Mouse (Mus musculus) limb, embryonic 14.5 days (tissue): ENCODE results near the gene Radil. TPM values are rescaled to one million over a fixed set of nuclear protein-coding genes. Genes with fewer than 3 reads are reported as not detected.
A peak's percentile ranks its signal among the peaks of the same experiment; 100 is the strongest.

Experiments
- ATAC-seq: fragments of 200-750 bp; cut with Nextera tagmentation; 2 replicates; pipeline ENCODE4 v1.8.0; 2017; ENCODE audit warnings: low read depth, moderate number of reproducible peaks, moderate TSS enrichment; ENCODE audit not compliant: low FRiP score
- DNase-seq: peaks from one replicate; pipeline ENCODE4 v3.0.0-alpha.2; 2015; ENCODE audit warnings: low spot score
- H3K27ac ChIP-seq: fragments of 300-500 bp; sonication (generic); replicated peaks from 2 replicates; pipeline ENCODE4 v1.5.1; 2014; ENCODE audit warnings: low read depth, mild to moderate bottlenecking, low read length, moderate library complexity, mixed read lengths
- H3K27me3 ChIP-seq: fragments of 300-500 bp; sonication (generic); 2 replicates; pipeline ENCODE4 v1.6.1; 2014; ENCODE audit warnings: low read length, mixed read lengths; ENCODE audit not compliant: control insufficient read depth, insufficient read depth
- H3K36me3 ChIP-seq: fragments of 300-500 bp; sonication (generic); 2 replicates; pipeline ENCODE4 v1.6.1; 2014; ENCODE audit warnings: mild to moderate bottlenecking, low read length, moderate library complexity, mixed read lengths; ENCODE audit not compliant: control insufficient read depth, insufficient read depth
- H3K4me1 ChIP-seq: fragments of 300-500 bp; sonication (generic); 2 replicates; pipeline ENCODE4 v1.6.1; 2014; ENCODE audit warnings: antibody characterized with exemption, low read length, mixed read lengths; ENCODE audit not compliant: control insufficient read depth, insufficient read depth
- H3K4me2 ChIP-seq: fragments of 300-500 bp; sonication (generic); replicated peaks from 2 replicates; pipeline ENCODE4 v1.6.1; 2014; ENCODE audit warnings: low read depth, mild to moderate bottlenecking, low read length, moderate library complexity; ENCODE audit not compliant: severe bottlenecking
- H3K4me3 ChIP-seq: fragments of 300-500 bp; sonication (generic); replicated peaks from 2 replicates; pipeline ENCODE4 v1.5.1; 2014; ENCODE audit warnings: low read length
- H3K9ac ChIP-seq: fragments of 300-500 bp; sonication (generic); 2 replicates; pipeline ENCODE4 v1.6.1; 2014; ENCODE audit warnings: mild to moderate bottlenecking, low read depth, low read length, moderate library complexity; ENCODE audit not compliant: severe bottlenecking
- H3K9me3 ChIP-seq: fragments of 300-500 bp; sonication (generic); 2 replicates; pipeline ENCODE4 v1.6.1; 2016; ENCODE audit warnings: low read length; ENCODE audit not compliant: control insufficient read depth
- POLR2A ChIP-seq: fragments of 200-500 bp; IDR thresholded peaks from 2 replicates; pipeline ENCODE4 v1.8.0; 2012; ENCODE audit warnings: inconsistent platforms, mild to moderate bottlenecking, moderate library complexity, borderline replicate concordance; ENCODE audit not compliant: insufficient read depth, insufficient read length; ENCODE audit errors: extremely low read depth
- WGBS: fragments of 180-500 bp; shearing (Covaris S2); extraction: QIAGEN DNeasy Blood & Tissue Kit; methylation state at CpG from one replicate; pipeline ENCODE4 v1.1.7; 2014; 5-methylcytosine and 5-hydroxymethylcytosine counted together
- polyA plus RNA-seq, 2 experiments: library from polyadenylated mRNA; depleted of rRNA in 1 of 2; stranded (reverse) in 1 of 2; unstranded in 1 of 2; fragments of >200 nt; fragmentation: Nextera tagmentation in 1 of 2; extraction: Ambion mirVana in 1 of 2; gene quantifications; 2 replicates each; pipeline versions ENCODE4 v1.2.1 to v1.2.3; 2012 to 2014

The Radil gene
- polyA plus RNA-seq, 2 experiments: 5.7 to 7.4 TPM

DNA sequence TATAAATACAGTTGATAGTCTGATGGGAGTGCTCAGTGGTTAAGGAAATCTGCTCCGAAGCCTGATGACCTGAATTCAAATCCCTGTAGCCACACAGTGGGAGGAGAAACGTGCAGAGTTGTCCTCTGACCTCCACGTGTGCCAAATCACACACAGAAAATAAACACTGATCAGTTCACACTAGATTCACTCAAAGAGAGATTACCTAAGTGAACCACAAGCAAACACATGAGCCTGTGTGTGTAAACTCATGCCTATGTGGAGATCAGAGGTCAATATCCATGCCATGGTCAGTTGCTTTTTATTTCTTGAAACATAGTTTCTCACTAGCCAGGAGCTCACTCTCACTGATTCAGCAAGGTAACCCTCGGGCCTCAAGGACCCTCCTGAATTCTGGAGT is 30.5 kb downstream of the Radil start:
- no peak overlapping the region for H3K9ac ChIP-seq
- no peak overlapping the region for H3K4me2 ChIP-seq
- no peaks in the 10 kb centered on the region for H3K9me3 ChIP-seq
- WGBS: 74% methylated on average over 4 of the region's 4 CpGs
- H3K4me3 ChIP-seq: no peak overlapping the region
- ATAC-seq: no peak
- H3K27ac ChIP-seq: no peak overlapping the region
- no peaks in the 10 kb centered on the region for H3K36me3 ChIP-seq
- no peak for TF ChIP-seq POLR2A
- no peak for DNase-seq
- no peaks in the 10 kb centered on the region for H3K27me3 ChIP-seq
- H3K4me1 ChIP-seq: 0 out of 2 replicates have a peak, but pooled peaks cover 6% of the 10 kb centered on the region

DNA sequence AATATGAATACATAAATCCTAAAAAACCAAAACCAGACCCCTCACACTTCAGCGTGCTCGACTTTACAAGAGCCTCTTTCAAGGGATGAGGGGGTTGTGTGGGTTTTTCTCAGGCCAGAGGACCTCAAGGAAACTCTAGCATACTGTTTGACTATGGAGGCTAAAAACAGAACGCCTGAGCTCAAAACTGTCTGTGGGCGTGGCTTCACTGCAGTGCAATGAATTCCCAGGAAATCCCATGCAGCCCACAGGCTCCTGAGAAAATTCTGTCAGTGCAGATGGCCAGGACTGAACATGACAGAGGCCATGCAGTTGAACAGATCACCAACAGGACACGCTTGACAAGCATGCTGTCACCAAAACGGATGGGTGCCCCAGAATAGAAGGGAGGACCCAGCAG is 31.9 kb downstream of the Radil start:
- 41% methylated on average over 6 of the region's 6 CpGs for WGBS
- Histone ChIP-seq H3K4me2 (no peak overlapping the region), H3K9me3 (no peaks in the 10 kb centered on the region), H3K36me3 (no peaks in the 10 kb centered on the region), H3K27me3 (no peaks in the 10 kb centered on the region), H3K9ac (no peak overlapping the region), H3K4me1 (0 out of 2 replicates have a peak, but pooled peaks cover 6% of the 10 kb centered on the region), H3K27ac (no peak overlapping the region), H3K4me3 (no peak overlapping the region)
- no peak for TF ChIP-seq POLR2A
- DNase-seq (no peak), ATAC-seq (no peak)

DNA sequence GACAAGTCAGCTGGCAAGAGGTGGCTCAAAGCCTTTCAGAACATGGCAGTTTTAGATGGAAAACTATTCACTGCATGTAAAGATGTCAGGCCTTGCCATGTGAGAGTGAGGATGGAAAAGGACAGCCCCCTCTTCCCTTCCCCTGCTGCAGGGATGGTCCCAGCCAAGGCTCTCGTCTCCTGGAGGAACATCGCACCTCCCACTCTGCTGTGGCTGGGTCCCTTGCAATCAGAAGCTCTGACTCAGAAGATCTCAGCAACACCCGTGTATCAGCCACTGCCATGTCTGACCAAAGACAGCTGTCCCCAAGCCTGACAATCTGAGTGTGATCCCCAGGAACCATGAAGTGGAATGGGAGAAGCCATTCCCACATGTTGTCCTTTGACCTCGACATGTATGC is 38.8 kb downstream of the Radil start:
- H3K4me1 ChIP-seq: peaks cover 8% of the 10 kb centered on the region
- no peak overlapping the region for H3K9ac ChIP-seq
- DNase-seq (no peak), ATAC-seq (no peak)
- H3K9me3 ChIP-seq: no peaks in the 10 kb centered on the region
- no peak overlapping the region for H3K4me3 ChIP-seq
- no peaks in the 10 kb centered on the region for H3K27me3 ChIP-seq
- 58% methylated on average over 3 of the region's 4 CpGs for WGBS
- no peak for TF ChIP-seq POLR2A
- no peak overlapping the region for H3K4me2 ChIP-seq
- H3K36me3 ChIP-seq: no peaks in the 10 kb centered on the region
- no peak overlapping the region for H3K27ac ChIP-seq

DNA sequence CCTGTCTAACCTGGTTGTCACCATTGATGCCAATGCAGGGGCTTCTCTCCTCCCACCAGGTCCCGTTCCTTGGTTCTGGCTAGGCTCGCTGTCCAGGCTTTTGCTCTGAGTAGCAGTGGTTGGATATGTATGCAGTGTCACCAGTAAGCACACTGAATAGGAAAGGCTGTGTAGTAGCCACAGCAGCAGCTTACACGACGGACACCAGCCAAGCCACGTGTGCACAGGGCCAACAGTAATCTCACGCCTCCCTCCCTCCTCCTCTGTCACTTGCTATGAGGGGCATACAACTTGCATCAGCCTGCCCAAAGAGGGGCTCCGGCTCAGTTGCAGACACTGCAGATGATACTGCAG is 40.9 kb downstream of the Radil start:
- no peaks in the 10 kb centered on the region for H3K36me3 ChIP-seq
- no peak overlapping the region for H3K4me2 ChIP-seq
- peak overlapping the region; percentile 6; the same call in 1 of the 2 replicates for H3K9ac ChIP-seq
- WGBS: 58% methylated on average over 7 of the region's 7 CpGs
- no peak overlapping the region for H3K27ac ChIP-seq
- DNase-seq (no peak), ATAC-seq (no peak)
- no peak for TF ChIP-seq POLR2A
- H3K4me1 ChIP-seq: peaks cover 8% of the 10 kb centered on the region
- H3K4me3 ChIP-seq: no peak overlapping the region
- H3K9me3 ChIP-seq: no peaks in the 10 kb centered on the region
- H3K27me3 ChIP-seq: no peaks in the 10 kb centered on the region

DNA sequence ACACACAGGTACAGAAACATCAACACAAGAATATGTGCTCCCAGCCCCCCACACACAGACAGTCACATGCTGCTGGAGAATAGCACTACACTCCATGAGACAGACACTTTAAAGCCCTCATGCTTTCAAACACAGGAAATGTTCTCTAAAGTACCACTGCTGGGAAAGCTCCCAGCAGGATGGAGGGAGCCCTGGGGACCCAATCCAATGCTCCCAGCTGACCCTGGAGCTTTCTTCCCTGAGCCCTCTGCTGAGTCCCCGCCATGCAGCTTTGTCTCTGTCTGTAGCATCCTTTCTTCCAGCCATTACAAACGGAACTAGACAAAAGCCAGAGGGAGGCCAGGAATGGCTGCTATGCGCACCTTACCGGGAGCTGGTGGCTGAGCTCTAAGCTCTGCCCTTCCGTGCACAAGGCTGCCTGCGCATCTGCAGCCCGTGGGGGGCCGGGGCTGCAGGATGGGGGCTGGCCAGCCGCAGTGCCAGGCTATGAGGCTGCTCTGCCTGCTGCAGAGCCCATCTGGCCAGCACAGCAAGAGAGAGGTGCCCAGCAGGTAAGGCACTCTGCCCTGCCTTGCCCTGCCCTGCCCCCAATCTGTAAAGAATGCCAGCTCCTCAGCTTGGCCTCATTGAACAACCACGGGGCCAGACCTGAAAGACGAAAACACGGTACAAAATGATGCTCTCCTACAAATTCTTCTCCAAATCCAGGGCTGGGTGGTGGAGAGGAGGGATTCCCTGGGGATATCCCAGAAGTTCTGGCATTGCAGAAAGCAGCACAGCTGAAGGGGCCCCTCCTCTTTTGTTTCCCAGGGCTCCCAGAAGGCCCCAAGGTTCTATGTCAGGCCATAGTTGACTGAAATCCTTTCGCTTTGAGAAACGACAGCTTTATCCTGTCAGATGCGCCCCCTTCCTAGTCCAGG is 41.5 kb downstream of the Radil start:
- Histone ChIP-seq H3K27me3 (no peaks in the 10 kb centered on the region), H3K36me3 (no peaks in the 10 kb centered on the region), H3K9ac (peak overlapping the region; percentile 6), H3K4me2 (no peak overlapping the region), H3K27ac (no peak overlapping the region), H3K9me3 (no peaks in the 10 kb centered on the region), H3K4me1 (peaks cover 8% of the 10 kb centered on the region), H3K4me3 (no peak overlapping the region)
- no peak for DNase-seq
- TF ChIP-seq POLR2A: no peak
- WGBS: 21% methylated on average over 15 of the region's 15 CpGs
- no peak for ATAC-seq
